Mouse (Mus musculus) heart, postnatal 0 days (tissue): Measurements from ENCODE around the gene Etv2.

Source experiments
- CTCF ChIP-seq: IDR thresholded peaks from 2 replicates; pipeline ENCODE4 v1.5.1; 2016; ENCODE audit warnings: antibody characterized with exemption, control low read depth, low read depth
- EP300 ChIP-seq: IDR thresholded peaks from 2 replicates; pipeline ENCODE4 v1.6.1; 2016; ENCODE audit warnings: antibody characterized with exemption, low read depth

DNA sequence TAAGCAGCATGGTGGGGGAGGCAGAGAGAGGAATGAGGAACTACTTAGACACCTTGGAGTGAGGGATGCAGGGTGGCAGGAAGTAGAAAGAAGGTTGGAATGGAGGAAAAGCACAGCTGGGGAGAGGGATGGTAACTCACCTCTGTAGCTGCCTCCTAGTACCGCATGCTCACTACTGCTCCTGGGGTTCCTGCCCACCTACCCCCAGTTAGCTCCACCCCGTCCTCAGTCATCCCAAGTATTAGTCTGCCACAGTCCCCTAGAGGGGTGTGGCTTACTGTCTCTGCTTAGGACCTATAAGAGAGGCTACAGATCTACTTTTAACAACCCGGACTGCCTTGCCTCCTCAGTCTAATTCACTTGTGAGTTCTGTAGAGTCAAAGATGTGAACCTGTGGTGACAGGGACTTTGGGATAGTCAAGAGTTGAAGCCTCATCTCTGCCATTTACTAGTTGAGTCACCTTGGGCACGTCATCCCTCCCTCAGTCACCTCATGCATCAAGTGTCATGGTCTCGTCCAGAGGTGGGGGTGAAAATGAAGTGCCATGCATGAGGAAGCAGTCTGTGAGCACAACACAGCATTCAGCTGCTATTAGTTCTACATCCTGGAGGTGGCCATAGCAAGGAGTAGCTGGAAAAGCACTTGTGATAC lies 42.8 kb downstream of the Etv2 start:
- TF ChIP-seq CTCF, result no peak
- no peak for TF ChIP-seq EP300
